8 mouse cellular contexts compared by ENCODE assay signal in the genomic region with DNA sequence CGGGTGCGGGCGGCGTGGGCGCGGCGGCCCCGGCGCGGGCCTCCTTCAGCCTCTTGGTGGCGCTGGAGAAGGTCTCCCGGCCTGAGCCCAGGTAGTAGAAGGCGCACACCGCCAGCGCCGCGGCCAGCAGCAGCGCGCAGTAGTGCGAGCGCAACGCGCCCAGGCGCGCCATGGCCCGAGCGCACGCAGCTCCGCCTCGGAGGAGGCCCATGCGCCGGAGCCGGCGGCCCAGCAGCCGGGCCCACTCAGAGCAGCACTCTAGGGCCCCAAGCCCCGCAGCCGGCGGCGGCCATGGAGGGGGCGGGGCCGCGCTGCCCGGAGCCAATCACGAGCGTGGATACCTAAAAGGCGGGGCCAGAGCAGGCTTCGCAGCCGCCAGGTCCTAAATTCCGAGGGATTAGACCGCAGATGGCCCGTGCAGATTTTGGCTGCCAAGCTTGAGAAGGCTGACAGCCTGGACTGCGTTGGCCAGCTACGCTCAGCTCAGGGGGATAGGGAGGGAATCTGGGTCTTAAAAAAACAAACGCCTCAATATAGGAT. TPM values are rescaled to one million over a fixed set of nuclear protein-coding genes. Genes with fewer than 3 reads are reported as not detected.
DNase-seq lines count a peak whose midpoint lies in the region; ATAC-seq and TF ChIP-seq lines count a peak whose summit lies in the region.

TSS of gene Xxylt1 (minus strand) at position 308 of the 540 bp plus-strand sequence.

- H3K36me3 ChIP-seq in megakaryocyte, embryonic 14.5 days (replicated peaks; ENCODE audit: low read length): peaks cover 17% of the 10 kb centered on the region

- H3K9me3 ChIP-seq in megakaryocyte, embryonic 14.5 days: no peaks in the 10 kb centered on the region

- peak; percentile 61; the same call in 1 of the 2 replicates for TF ChIP-seq POLR2A in cortical plate, adult 2 months (IDR thresholded peaks at IDR 0.05; ENCODE audit: extremely low read depth, insufficient read depth, low read length)

- ATAC-seq in activated CD4-positive, CD25-positive, alpha-beta regulatory T cell, adult 4 months: peak; percentile 96

- no peak for TF ChIP-seq CTCF in cortical plate, adult 2 months (IDR thresholded peaks at IDR 0.05; ENCODE audit: extremely low read depth, insufficient read depth, low read length)

- H3K4me3 ChIP-seq in cortical plate, adult 2 months (ENCODE audit: insufficient read depth, low read length): peak within 1 kb of the TSS; percentile 41
- H3K4me3 ChIP-seq in megakaryocyte, embryonic 14.5 days (replicated peaks): peak within 1 kb of the TSS; percentile 96

- H3K4me1 ChIP-seq in cortical plate, adult 2 months (ENCODE audit: control insufficient read depth, insufficient read depth, low read length): peaks cover 4% of the 10 kb centered on the region; the same call in 1 of the 2 replicates
- peaks cover 40% of the 10 kb centered on the region for H3K4me1 ChIP-seq in megakaryocyte, embryonic 14.5 days

- no peak within 1 kb of the TSS; the same call in 1 of the 2 replicates for H3K27ac ChIP-seq in cortical plate, adult 2 months (ENCODE audit: insufficient read depth, low read length)

- no peaks in the 10 kb centered on the region for H3K27me3 ChIP-seq in megakaryocyte, embryonic 14.5 days (replicated peaks)

- DNase-seq in gastrocnemius, adult 8-10 months (ENCODE audit: low spot score in 2 of 2): peak; percentile 87 to 92
- DNase-seq in hindlimb bud, embryonic 11.5 days (ENCODE audit: extremely low spot score, low read depth, low spot score): peak; percentile 83
- peak; percentile 90 to 94 for DNase-seq in left cerebral cortex, adult 8-10 months (ENCODE audit: low spot score in 2 of 2)
- DNase-seq in right cerebral cortex, postnatal 10 days (ENCODE audit: low spot score in 2 of 2): peak; percentile 97
- peak; percentile 90 for DNase-seq in urinary bladder, postnatal 25 days (ENCODE audit: low spot score)

RNA-seq across cellular contexts. Expression of gene Xxylt1, which starts in this region (rescaled TPM):
- 10 to 100 TPM; 17.0 to 27.9 TPM for polyA plus RNA-seq in activated CD4-positive, CD25-positive, alpha-beta regulatory T cell, adult 4 months (2017; shearing (Covaris generic))
- 15.3 and 16.2 TPM in 2 replicates for polyA plus RNA-seq in cortical plate, adult 2 months (2012; rRNA removed)
- 1 to 10 TPM; 2.8 to 3.6 (median 3.0) TPM for total RNA-seq in gastrocnemius, adult 8-10 months (2022)
- total RNA-seq in left cerebral cortex, adult 8-10 months (2022): 10 to 100 TPM; 22.1 to 26.3 (median 23.2) TPM
- 0.94 and 2.2 TPM in 2 replicates for polyA plus RNA-seq in megakaryocyte, embryonic 14.5 days (2012; ENCODE audit: insufficient read depth, low replicate concordance)

Comparison
In these comparisons a context has a peak if more than half of its experiments do, and no peak if none do; other contexts are left out.
1. RNA of gene Xxylt1 (total RNA-seq): 22.1 to 26.3 TPM in left cerebral cortex, adult 8-10 months; 2.8 to 3.6 TPM in gastrocnemius, adult 8-10 months; every median in the first group is over 4 times any median in the second.
2. Peak in every context shown above with its lines, with median percentiles within 50 percentile points of each other: DNase-seq.